Mouse (Mus musculus): Measurements from ENCODE around the gene Gm7137. TPM values are rescaled to one million over a fixed set of nuclear protein-coding genes. Genes with fewer than 3 reads are reported as not detected.
"Not testable (repeated sequence)": the region's sequence is repeated elsewhere in the genome, so short reads cannot be mapped to it uniquely, and the experiment has no call there.

Gene Gm7137
- polyA plus RNA-seq, 1 experiment, result not detected

GRCm38 (mm10) chr10:77772142-77772541 is 15.9 kb downstream of the Gm7137 start:
- WGBS, result 93% methylated on average over 3 of the region's 3 CpGs
- not testable (repeated sequence) for H3K27ac ChIP-seq (ENCODE audit: insufficient read depth, low read depth, low read length); H3K4me3 ChIP-seq (ENCODE audit: insufficient read depth, low read depth, low read length); H3K36me3 ChIP-seq (ENCODE audit: control insufficient read depth, insufficient read depth, low read length); DNase-seq; H3K27me3 ChIP-seq (replicated peaks; ENCODE audit: control insufficient read depth, insufficient read depth, low read length); H3K4me1 ChIP-seq (ENCODE audit: control insufficient read depth, insufficient read depth, low read length)

GRCm38 (mm10) chr10:77771225-77771624 is 16.8 kb downstream of the Gm7137 start, which contains the start of gene Gm3238:
Gene Gm3238, minus strand, starts transcription at chr10:77771325.
- 50% methylated on average over 1 of the region's 1 CpGs for WGBS
- not testable (repeated sequence) for DNase-seq; H3K4me3 ChIP-seq (ENCODE audit: insufficient read depth, low read depth, low read length); H3K27me3 ChIP-seq (replicated peaks; ENCODE audit: control insufficient read depth, insufficient read depth, low read length); H3K27ac ChIP-seq (ENCODE audit: insufficient read depth, low read depth, low read length); H3K36me3 ChIP-seq (ENCODE audit: control insufficient read depth, insufficient read depth, low read length); H3K4me1 ChIP-seq (ENCODE audit: control insufficient read depth, insufficient read depth, low read length)

- H3K4me1 ChIP-seq (ENCODE audit: control insufficient read depth, insufficient read depth, low read length), result no peaks in the 10 kb centered on the region
- 53% methylated on average over 1 of the region's 1 CpGs for WGBS
These were observed 18.3 kb downstream of the Gm7137 start for GRCm38 (mm10) chr10:77769727-77770126.

GRCm38 (mm10) chr10:77759582-77759981 is 28.4 kb downstream of the Gm7137 start, which contains the start of gene Gm3233:
Gene Gm3233, minus strand, starts transcription at chr10:77759682.
- not testable (repeated sequence) for H3K4me1 ChIP-seq (ENCODE audit: control insufficient read depth, insufficient read depth, low read length); H3K27ac ChIP-seq (ENCODE audit: insufficient read depth, low read depth, low read length); H3K4me3 ChIP-seq (ENCODE audit: insufficient read depth, low read depth, low read length); H3K36me3 ChIP-seq (ENCODE audit: control insufficient read depth, insufficient read depth, low read length); DNase-seq; H3K27me3 ChIP-seq (replicated peaks; ENCODE audit: control insufficient read depth, insufficient read depth, low read length)
- WGBS, result no CpG with 5 or more reads among the region's 1 CpGs

More at GRCm38 (mm10) chr10:77769727-77770126, 18.3 kb downstream of the Gm7137 start:
- Histone ChIP-seq H3K27ac (ENCODE audit: insufficient read depth, low read depth, low read length) (no peak overlapping the region), H3K36me3 (ENCODE audit: control insufficient read depth, insufficient read depth, low read length) (no peaks in the 10 kb centered on the region), H3K27me3 (replicated peaks; ENCODE audit: control insufficient read depth, insufficient read depth, low read length) (no peaks in the 10 kb centered on the region; the same call in 1 of the 2 replicates), H3K4me3 (ENCODE audit: insufficient read depth, low read depth, low read length) (no peak overlapping the region)
- no peak for TF ChIP-seq CTCF (conservative IDR thresholded peaks at IDR 0.05; ENCODE audit: insufficient read depth, insufficient read length, low read depth, low read length)
- no peak for TF ChIP-seq POLR2A (IDR thresholded peaks at IDR 0.05; ENCODE audit: low read depth, low read length)
- DNase-seq, result no peak

- DNase-seq, result no peak
- no peak overlapping the region for H3K4me3 ChIP-seq (ENCODE audit: insufficient read depth, low read depth, low read length)
These were observed 34.6 kb downstream of the Gm7137 start for GRCm38 (mm10) chr10:77753448-77753847.

GRCm38 (mm10) chr10:77752312-77752711 is 35.7 kb downstream of the Gm7137 start:
- H3K27me3 ChIP-seq (replicated peaks; ENCODE audit: control insufficient read depth, insufficient read depth, low read length); H3K27ac ChIP-seq (ENCODE audit: insufficient read depth, low read depth, low read length); H3K4me1 ChIP-seq (ENCODE audit: control insufficient read depth, insufficient read depth, low read length); DNase-seq; H3K4me3 ChIP-seq (ENCODE audit: insufficient read depth, low read depth, low read length); H3K36me3 ChIP-seq (ENCODE audit: control insufficient read depth, insufficient read depth, low read length): not testable (repeated sequence)
- WGBS, result 62% methylated on average over 3 of the region's 3 CpGs

More at GRCm38 (mm10) chr10:77753448-77753847, 34.6 kb downstream of the Gm7137 start:
- Histone ChIP-seq H3K36me3 (ENCODE audit: control insufficient read depth, insufficient read depth, low read length) (no peaks in the 10 kb centered on the region), H3K4me1 (ENCODE audit: control insufficient read depth, insufficient read depth, low read length) (no peaks in the 10 kb centered on the region), H3K27ac (ENCODE audit: insufficient read depth, low read depth, low read length) (no peak overlapping the region), H3K27me3 (replicated peaks; ENCODE audit: control insufficient read depth, insufficient read depth, low read length) (no peaks in the 10 kb centered on the region)
- TF ChIP-seq CTCF (conservative IDR thresholded peaks at IDR 0.05; ENCODE audit: insufficient read depth, insufficient read length, low read depth, low read length) (no peak), POLR2A (IDR thresholded peaks at IDR 0.05; ENCODE audit: low read depth, low read length) (no peak)

GRCm38 (mm10) chr10:77751254-77751653 is 36.7 kb downstream of the Gm7137 start, which contains the start of gene Gm9736:
Gene Gm9736, minus strand, starts transcription at chr10:77751354.
- H3K27ac ChIP-seq (ENCODE audit: insufficient read depth, low read depth, low read length); H3K27me3 ChIP-seq (replicated peaks; ENCODE audit: control insufficient read depth, insufficient read depth, low read length); H3K4me3 ChIP-seq (ENCODE audit: insufficient read depth, low read depth, low read length); DNase-seq; H3K36me3 ChIP-seq (ENCODE audit: control insufficient read depth, insufficient read depth, low read length); H3K4me1 ChIP-seq (ENCODE audit: control insufficient read depth, insufficient read depth, low read length): not testable (repeated sequence)
- 67% methylated on average over 1 of the region's 1 CpGs for WGBS

- H3K4me3 ChIP-seq (ENCODE audit: insufficient read depth, low read depth, low read length); H3K27me3 ChIP-seq (replicated peaks; ENCODE audit: control insufficient read depth, insufficient read depth, low read length); H3K4me1 ChIP-seq (ENCODE audit: control insufficient read depth, insufficient read depth, low read length); H3K27ac ChIP-seq (ENCODE audit: insufficient read depth, low read depth, low read length); H3K36me3 ChIP-seq (ENCODE audit: control insufficient read depth, insufficient read depth, low read length); DNase-seq: not testable (repeated sequence)
- 84% methylated on average over 1 of the region's 1 CpGs for WGBS
These were observed 37.3 kb downstream of the Gm7137 start for GRCm38 (mm10) chr10:77750686-77751085.

GRCm38 (mm10) chr10:77741924-77742688 is 45.9 kb downstream of the Gm7137 start, which contains the start of gene Gm18596:
Gene Gm18596, minus strand, starts transcription at chr10:77742638.
- H3K27me3 ChIP-seq (replicated peaks; ENCODE audit: control insufficient read depth, insufficient read depth, low read length); H3K36me3 ChIP-seq (ENCODE audit: control insufficient read depth, insufficient read depth, low read length); DNase-seq; H3K27ac ChIP-seq (ENCODE audit: insufficient read depth, low read depth, low read length); H3K4me1 ChIP-seq (ENCODE audit: control insufficient read depth, insufficient read depth, low read length); H3K4me3 ChIP-seq (ENCODE audit: insufficient read depth, low read depth, low read length): not testable (repeated sequence)
- 57% methylated on average over 5 of the region's 5 CpGs for WGBS

All from kidney, adult 2 months (tissue).